10 mouse cellular contexts compared by ENCODE assay signal in genomic region chr4:65607184-65607631, GRCm38 (mm10). TPM values are rescaled to one million over a fixed set of nuclear protein-coding genes. Genes with fewer than 3 reads are reported as not detected.
DNase-seq lines count a peak whose midpoint lies in the region; ATAC-seq and TF ChIP-seq lines count a peak whose summit lies in the region.
"Had no signal": no experiment of that assay in that cellular context is flagged by ENCODE, and none has a peak within 500 bp of the region (broad histone marks: within the 10 kb centered on the region; RNA-seq: fewer than 3 reads in every experiment).

No protein-coding gene starts in this region.

- H3K27ac ChIP-seq in forebrain, postnatal 0 days (ENCODE audit: low read depth, low read length), result no peak overlapping the region
- H3K27ac ChIP-seq in forebrain, embryonic 10.5 days, result no peak overlapping the region
- H3K27ac ChIP-seq in neural tube, embryonic 12.5 days, result no peak overlapping the region
- H3K27ac ChIP-seq in liver, adult 2 months (replicated peaks; ENCODE audit: insufficient read depth, low read depth, low read length), result no peak overlapping the region

- no peak for ATAC-seq in forebrain, postnatal 0 days
- no peak for ATAC-seq in neural tube, embryonic 12.5 days (ENCODE audit: low FRiP score, low read depth)
- ATAC-seq: lung, postnatal 0 days had no signal

- H3K9me3 ChIP-seq in forebrain, postnatal 0 days (ENCODE audit: low read length), result no peaks in the 10 kb centered on the region
- H3K9me3 ChIP-seq in forebrain, embryonic 10.5 days, result no peaks in the 10 kb centered on the region
- no peaks in the 10 kb centered on the region for H3K9me3 ChIP-seq in neural tube, embryonic 12.5 days

- 82% methylated on average over 10 of the region's 10 CpGs for WGBS in forebrain, postnatal 0 days
- WGBS in forebrain, embryonic 10.5 days, result 88% methylated on average over 10 of the region's 10 CpGs
- WGBS in neural tube, embryonic 12.5 days, result 82% methylated on average over 10 of the region's 10 CpGs
- 73% methylated on average over 10 of the region's 10 CpGs for WGBS in liver, adult 2 months

- no peak for DNase-seq in forebrain, postnatal 0 days
- no peak for DNase-seq in forebrain, embryonic 10.5 days (ENCODE audit: extremely low spot score, low spot score)
- DNase-seq in neural tube, embryonic 10.5 days (ENCODE audit: extremely low spot score, low spot score), result no peak
- DNase-seq in liver, adult 2 months (ENCODE audit: extremely low read depth, low read depth, low spot score), result peak; percentile 19
- peak; percentile 48 for DNase-seq in testis, postnatal 10 days (ENCODE audit: low spot score)
- DNase-seq in thymus, postnatal 36 days, result no peak
- DNase-seq in thymus, postnatal 0 days (ENCODE audit: low spot score), result no peak
- DNase-seq: retina, postnatal 1 day had no signal

- no peak overlapping the region for H3K4me3 ChIP-seq in forebrain, postnatal 0 days (ENCODE audit: low read depth, low read length)
- H3K4me3 ChIP-seq in forebrain, embryonic 10.5 days, result no peak overlapping the region
- no peak overlapping the region for H3K4me3 ChIP-seq in neural tube, embryonic 12.5 days
- no peak overlapping the region for H3K4me3 ChIP-seq in liver, adult 2 months (ENCODE audit: insufficient read depth, low read depth, low read length)

- no peak for TF ChIP-seq CTCF in forebrain, postnatal 0 days (IDR thresholded peaks at IDR 0.05; ENCODE audit: low read depth)
- TF ChIP-seq CTCF in liver, adult 2 months (IDR thresholded peaks at IDR 0.05; ENCODE audit: low read depth, low read length), result no peak

- H3K4me1 ChIP-seq in forebrain, postnatal 0 days (ENCODE audit: insufficient read depth), result peaks cover 13% of the 10 kb centered on the region; the same call in 1 of the 2 replicates
- H3K4me1 ChIP-seq in forebrain, embryonic 10.5 days, result peaks cover 36% of the 10 kb centered on the region
- H3K4me1 ChIP-seq in neural tube, embryonic 12.5 days, result peaks cover 22% of the 10 kb centered on the region
- peaks cover 6% of the 10 kb centered on the region for H3K4me1 ChIP-seq in liver, adult 2 months (ENCODE audit: control insufficient read depth, insufficient read depth, low read length)

- no peak for TF ChIP-seq POLR2A in liver, adult 2 months (IDR thresholded peaks at IDR 0.05; ENCODE audit: extremely low read depth, insufficient read depth, low read length)

- H3K27me3 ChIP-seq in forebrain, postnatal 0 days (ENCODE audit: insufficient read depth, low read length), result no peaks in the 10 kb centered on the region
- no peaks in the 10 kb centered on the region for H3K27me3 ChIP-seq in forebrain, embryonic 10.5 days (ENCODE audit: poor library complexity, severe bottlenecking)
- no peaks in the 10 kb centered on the region for H3K27me3 ChIP-seq in neural tube, embryonic 12.5 days (replicated peaks)
- no peaks in the 10 kb centered on the region for H3K27me3 ChIP-seq in liver, adult 2 months (ENCODE audit: control insufficient read depth, insufficient read depth, low read length)

- no peaks in the 10 kb centered on the region for H3K36me3 ChIP-seq in forebrain, postnatal 0 days (ENCODE audit: insufficient read depth)
- peaks cover 20% of the 10 kb centered on the region; the same call in 1 of the 2 replicates for H3K36me3 ChIP-seq in forebrain, embryonic 10.5 days (replicated peaks)
- H3K36me3 ChIP-seq in neural tube, embryonic 12.5 days, result no peaks in the 10 kb centered on the region
- no peaks in the 10 kb centered on the region for H3K36me3 ChIP-seq in liver, adult 2 months (ENCODE audit: control insufficient read depth, insufficient read depth, low read length)

- H3K9ac ChIP-seq in forebrain, postnatal 0 days, result no peak overlapping the region
- no peak overlapping the region for H3K9ac ChIP-seq in neural tube, embryonic 12.5 days
- H3K9ac ChIP-seq in liver, adult 2 months (ENCODE audit: low read depth, low read length), result no peak overlapping the region

- H3K4me2 ChIP-seq in forebrain, postnatal 0 days (ENCODE audit: low read depth), result peak overlapping the region; percentile 69
- 0 out of 2 replicates have a peak overlapping the region, but pooled peaks have one; percentile 22 for H3K4me2 ChIP-seq in neural tube, embryonic 12.5 days (replicated peaks)

- peaks cover 8% of the 10 kb centered on the region; the same call in 1 of the 2 replicates for H3K79me2 ChIP-seq in liver, adult 2 months (ENCODE audit: control insufficient read depth, insufficient read depth, low read length)

RNA-seq across cellular contexts. Expression of gene Trim32, which starts 2.4 kb away (rescaled TPM):
- total RNA-seq in forebrain, postnatal 0 days (2014; rRNA removed), result 156 and 187 TPM in 2 replicates
- 154 and 164 TPM in 2 replicates for polyA plus RNA-seq in forebrain, postnatal 0 days (2015; fragmentation: Nextera tagmentation; extraction: Ambion mirVana)
- polyA plus RNA-seq in forebrain, embryonic 10.5 days (2016; fragmentation: Nextera tagmentation; extraction: Ambion mirVana), result 65.3 and 68.3 TPM in 2 replicates
- 83.3 and 85.9 TPM in 2 replicates for polyA plus RNA-seq in neural tube, embryonic 12.5 days (2016; fragmentation: Nextera tagmentation; extraction: Ambion mirVana)
- total RNA-seq in liver, adult 2 months (2014; rRNA removed), result 3.0 and 4.8 TPM in 2 replicates
- 8.1 and 8.8 TPM in 2 replicates for polyA plus RNA-seq in liver, adult 2 months (2012; rRNA removed)
- polyA plus RNA-seq in thymus, postnatal 0 days (2015; fragmentation: Nextera tagmentation; extraction: Ambion mirVana), result 14.8 and 18.4 TPM in 2 replicates

Comparison
In these comparisons a context has a peak if more than half of its experiments do, and no peak if none do; other contexts are left out.
1. DNase-seq: peak in liver, adult 2 months (single experiment) and testis, postnatal 10 days (single experiment); none in forebrain, postnatal 0 days (single experiment), forebrain, embryonic 10.5 days (single experiment), neural tube, embryonic 10.5 days (single experiment), thymus, postnatal 36 days (0 of 2) and thymus, postnatal 0 days (single experiment).